Mouse (Mus musculus): ENCODE results near the gene Arrb1. TPM values are rescaled to one million over a fixed set of nuclear protein-coding genes. Genes with fewer than 3 reads are reported as not detected.

Arrb1 gene
- polyA plus RNA-seq (2015; fragmentation: Nextera tagmentation; extraction: Ambion mirVana): 4.2 and 4.4 TPM in 2 replicates

- Histone ChIP-seq H3K4me2 (replicated peaks; ENCODE audit: low read depth) (peak within 1 kb of the TSS; percentile 97), H3K4me3 (ENCODE audit: low read depth, low read length) (peak within 1 kb of the TSS; percentile 68), H3K36me3 (ENCODE audit: control insufficient read depth, insufficient read depth) (no peaks in the 10 kb centered on the region), H3K9ac (ENCODE audit: low read depth, low read length) (peak within 1 kb of the TSS; percentile 78), H3K9me3 (ENCODE audit: control insufficient read depth) (no peaks in the 10 kb centered on the region), H3K27ac (ENCODE audit: low read depth, low read length) (peak within 1 kb of the TSS; percentile 73), H3K27me3 (replicated peaks; ENCODE audit: control insufficient read depth, insufficient read depth, low read length) (no peaks in the 10 kb centered on the region), H3K4me1 (replicated peaks; ENCODE audit: control insufficient read depth, insufficient read depth, low read length) (peaks cover 20% of the 10 kb centered on the region)
- under 1% methylated on average over 68 of the region's 68 CpGs for WGBS
- peak; percentile 82 for ATAC-seq
- peak; percentile 63 for TF ChIP-seq CTCF (IDR thresholded peaks at IDR 0.05; ENCODE audit: low read depth)
These were observed at the start of gene Arrb1 for GRCm38 (mm10) chr7:99534901-99535735. Gene Arrb1, plus strand, starts transcription at chr7:99535466.

GRCm38 (mm10) chr7:99489708-99490107, 45.6 kb upstream of the Arrb1 start:
- no peaks in the 10 kb centered on the region for H3K36me3 ChIP-seq (ENCODE audit: control insufficient read depth, insufficient read depth)
- no peak overlapping the region for H3K9ac ChIP-seq (ENCODE audit: low read depth, low read length)
- no peak for ATAC-seq
- no peaks in the 10 kb centered on the region for H3K9me3 ChIP-seq (ENCODE audit: control insufficient read depth)
- no peak overlapping the region for H3K27ac ChIP-seq (ENCODE audit: low read depth, low read length)
- no peaks in the 10 kb centered on the region for H3K4me1 ChIP-seq (replicated peaks; ENCODE audit: control insufficient read depth, insufficient read depth, low read length)
- H3K27me3 ChIP-seq (replicated peaks; ENCODE audit: control insufficient read depth, insufficient read depth, low read length): no peaks in the 10 kb centered on the region
- no peak for TF ChIP-seq CTCF (IDR thresholded peaks at IDR 0.05; ENCODE audit: low read depth)
- 67% methylated on average over 5 of the region's 5 CpGs for WGBS
- H3K4me2 ChIP-seq (replicated peaks; ENCODE audit: low read depth): no peak overlapping the region
- H3K4me3 ChIP-seq (ENCODE audit: low read depth, low read length): no peak overlapping the region

DNA sequence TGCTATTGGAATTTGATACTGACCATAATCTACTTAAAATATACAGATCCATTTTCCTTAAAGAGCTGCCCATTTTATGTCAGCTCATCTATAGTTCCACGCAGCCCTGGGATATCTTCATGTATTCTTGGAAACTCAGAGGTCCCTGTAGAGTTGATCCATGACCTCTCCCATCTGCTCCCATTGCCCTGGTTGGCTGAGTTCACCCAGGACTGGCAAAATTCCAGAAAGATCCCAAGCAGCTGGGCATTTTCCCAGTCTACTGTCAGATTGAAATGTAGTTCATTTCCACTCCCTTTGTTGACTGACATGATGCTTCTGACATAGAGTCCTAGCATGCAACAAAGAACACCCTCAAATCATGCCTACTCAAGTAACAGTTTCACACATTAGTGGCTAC, 36.1 kb upstream of the Arrb1 start:
- TF ChIP-seq CTCF (IDR thresholded peaks at IDR 0.05; ENCODE audit: low read depth): no peak
- Histone ChIP-seq H3K4me1 (replicated peaks; ENCODE audit: control insufficient read depth, insufficient read depth, low read length) (no peaks in the 10 kb centered on the region), H3K4me3 (ENCODE audit: low read depth, low read length) (no peak overlapping the region), H3K4me2 (replicated peaks; ENCODE audit: low read depth) (no peak overlapping the region), H3K9me3 (ENCODE audit: control insufficient read depth) (no peaks in the 10 kb centered on the region), H3K36me3 (ENCODE audit: control insufficient read depth, insufficient read depth) (no peaks in the 10 kb centered on the region), H3K27me3 (replicated peaks; ENCODE audit: control insufficient read depth, insufficient read depth, low read length) (no peaks in the 10 kb centered on the region), H3K27ac (ENCODE audit: low read depth, low read length) (no peak overlapping the region), H3K9ac (ENCODE audit: low read depth, low read length) (no peak overlapping the region)
- WGBS: 54% methylated on average over 1 of the region's 1 CpGs
- no peak for ATAC-seq

DNA sequence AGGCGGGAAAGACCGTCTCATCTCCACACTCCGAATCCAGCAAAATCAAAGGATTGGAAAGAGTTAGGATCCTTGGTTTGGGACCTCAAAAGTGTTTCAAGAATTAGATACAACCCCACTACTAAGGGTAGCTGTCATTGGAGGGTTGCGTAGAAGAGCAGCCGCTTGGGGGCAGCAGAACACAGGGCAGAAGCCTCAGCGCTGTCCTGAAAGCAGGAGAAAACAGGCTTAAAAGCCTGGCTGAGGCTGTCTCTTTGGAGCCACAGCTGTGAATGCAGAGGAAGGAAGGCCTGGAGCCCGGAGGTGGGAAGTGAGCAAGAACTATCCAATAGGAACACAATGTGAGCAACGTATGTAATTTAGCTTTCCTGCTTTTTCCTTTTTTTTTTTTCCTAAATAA, 35.1 kb upstream of the Arrb1 start:
- no peak overlapping the region for H3K4me2 ChIP-seq (replicated peaks; ENCODE audit: low read depth)
- 4% methylated on average over 8 of the region's 8 CpGs for WGBS
- no peak overlapping the region for H3K27ac ChIP-seq (ENCODE audit: low read depth, low read length)

GRCm38 (mm10) chr7:99500655-99501054, 34.6 kb upstream of the Arrb1 start:
- Histone ChIP-seq H3K4me1 (replicated peaks; ENCODE audit: control insufficient read depth, insufficient read depth, low read length) (no peaks in the 10 kb centered on the region), H3K4me3 (ENCODE audit: low read depth, low read length) (no peak overlapping the region), H3K9ac (ENCODE audit: low read depth, low read length) (no peak overlapping the region), H3K4me2 (replicated peaks; ENCODE audit: low read depth) (no peak overlapping the region), H3K27ac (ENCODE audit: low read depth, low read length) (no peak overlapping the region), H3K9me3 (ENCODE audit: control insufficient read depth) (no peaks in the 10 kb centered on the region), H3K27me3 (replicated peaks; ENCODE audit: control insufficient read depth, insufficient read depth, low read length) (no peaks in the 10 kb centered on the region), H3K36me3 (ENCODE audit: control insufficient read depth, insufficient read depth) (no peaks in the 10 kb centered on the region)
- no peak for TF ChIP-seq CTCF (IDR thresholded peaks at IDR 0.05; ENCODE audit: low read depth)
- no peak for ATAC-seq
- 30% methylated on average over 5 of the region's 5 CpGs for WGBS

More for the DNA sequence above, 35.1 kb upstream of the Arrb1 start:
- H3K9ac ChIP-seq (ENCODE audit: low read depth, low read length): no peak overlapping the region
- no peak overlapping the region for H3K4me3 ChIP-seq (ENCODE audit: low read depth, low read length)
- H3K9me3 ChIP-seq (ENCODE audit: control insufficient read depth): no peaks in the 10 kb centered on the region
- H3K27me3 ChIP-seq (replicated peaks; ENCODE audit: control insufficient read depth, insufficient read depth, low read length): no peaks in the 10 kb centered on the region
- no peaks in the 10 kb centered on the region for H3K4me1 ChIP-seq (replicated peaks; ENCODE audit: control insufficient read depth, insufficient read depth, low read length)
- no peaks in the 10 kb centered on the region for H3K36me3 ChIP-seq (ENCODE audit: control insufficient read depth, insufficient read depth)
- peak; percentile 98 for TF ChIP-seq CTCF (IDR thresholded peaks at IDR 0.05; ENCODE audit: low read depth)
- peak; percentile 41; the same call in 1 of the 2 replicates for ATAC-seq

DNA sequence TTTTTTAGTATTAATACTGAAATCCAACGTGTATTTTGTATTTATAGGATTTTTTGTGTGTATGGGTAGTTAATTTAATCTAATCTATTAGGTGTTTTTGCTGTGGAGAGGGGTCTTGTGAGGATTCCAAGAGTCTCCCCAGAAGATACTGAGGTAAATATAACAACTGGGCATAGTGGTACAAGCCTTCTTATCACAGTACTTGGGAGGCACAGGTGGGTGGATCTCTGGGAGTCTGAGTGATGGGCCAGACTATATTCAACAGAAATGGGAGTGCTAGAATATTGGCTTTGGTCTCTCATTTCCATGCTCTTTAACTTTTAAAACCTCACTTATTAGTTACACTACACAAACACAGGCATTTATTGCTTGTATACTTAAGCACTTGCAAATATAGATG, 34.1 kb upstream of the Arrb1 start:
- no peaks in the 10 kb centered on the region for H3K27me3 ChIP-seq (replicated peaks; ENCODE audit: control insufficient read depth, insufficient read depth, low read length)
- TF ChIP-seq CTCF (IDR thresholded peaks at IDR 0.05; ENCODE audit: low read depth): no peak
- no peak overlapping the region for H3K4me2 ChIP-seq (replicated peaks; ENCODE audit: low read depth)
- 52% methylated on average over 1 of the region's 1 CpGs for WGBS
- no peaks in the 10 kb centered on the region for H3K36me3 ChIP-seq (ENCODE audit: control insufficient read depth, insufficient read depth)
- no peak for ATAC-seq
- no peak overlapping the region for H3K9ac ChIP-seq (ENCODE audit: low read depth, low read length)
- H3K4me3 ChIP-seq (ENCODE audit: low read depth, low read length): no peak overlapping the region
- no peaks in the 10 kb centered on the region for H3K4me1 ChIP-seq (replicated peaks; ENCODE audit: control insufficient read depth, insufficient read depth, low read length)
- no peak overlapping the region for H3K27ac ChIP-seq (ENCODE audit: low read depth, low read length)
- H3K9me3 ChIP-seq (ENCODE audit: control insufficient read depth): no peaks in the 10 kb centered on the region

Data from intestine, postnatal 0 days (tissue).